Mouse (Mus musculus): Measurements from ENCODE around the gene B4galt1.

B4galt1 gene

GRCm38 (mm10) chr4:40774279-40775259, 79.2 kb downstream of the B4galt1 start:
- peak; percentile 83 for DNase-seq

- no peak for DNase-seq
Observed at GRCm38 (mm10) chr4:40759876-40760275, 93.9 kb downstream of the B4galt1 start.

GRCm38 (mm10) chr4:40757780-40758420, 95.9 kb downstream of the B4galt1 start, which contains the start of gene Smu1:
Gene Smu1 (minus strand): TSS chr4:40757923.
- peak; percentile 98 for DNase-seq

- no peak for DNase-seq
Observed at GRCm38 (mm10) chr4:40757157-40757779, 96.5 kb downstream of the B4galt1 start.
